Mouse (Mus musculus) megakaryocyte, embryonic 14.5 days (primary cell): ENCODE data around the gene Spn.

Experiments used
- FLI1 ChIP-seq: IDR thresholded peaks from 2 replicates; pipeline ENCODE4 v1.6.1; 2012; ENCODE audit warnings: low read length, inconsistent platforms, mixed read lengths
- GATA1 ChIP-seq: IDR thresholded peaks from 3 replicates; pipeline ENCODE4 v1.6.1; 2012; ENCODE audit warnings: mixed read lengths, low read length, inconsistent platforms, borderline replicate concordance

GRCm38 (mm10) chr7:127140623-127141404, 3.2 kb upstream of the Spn start:
- TF ChIP-seq GATA1: no peak
- no peak for TF ChIP-seq FLI1
